Mouse (Mus musculus): ENCODE results near the gene Slc12a1. TPM values are rescaled to one million over a fixed set of nuclear protein-coding genes. Genes with fewer than 3 reads are reported as not detected.

The Slc12a1 gene
- polyA plus RNA-seq, 1 experiment from 2014 or later = not detected

DNA sequence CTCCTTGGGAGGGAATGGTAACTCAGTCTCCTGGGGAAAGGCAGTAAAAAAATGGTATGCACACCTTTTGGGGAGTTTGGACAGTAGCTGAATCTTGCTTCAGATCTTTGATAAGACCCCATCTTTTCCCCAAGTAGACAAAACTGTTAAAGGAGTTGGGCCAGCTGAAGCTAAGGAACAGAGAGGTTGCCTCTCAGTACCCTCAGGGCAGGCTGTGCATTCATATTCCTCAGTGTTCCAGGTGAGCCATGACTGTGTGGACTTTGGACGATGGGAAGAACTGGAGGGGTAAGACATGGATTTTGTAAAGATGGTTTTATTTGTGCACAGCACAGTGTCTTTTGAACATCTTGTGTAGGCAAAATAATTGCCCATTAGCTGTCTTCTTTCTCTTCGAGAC, 108.0 kb downstream of the Slc12a1 start:
- no peaks in the 10 kb centered on the region for H3K9me3 ChIP-seq (replicated peaks)
- 88% methylated on average over 2 of the region's 2 CpGs for WGBS
- H3K4me1 ChIP-seq = 0 out of 2 replicates have a peak, but pooled peaks cover 4% of the 10 kb centered on the region
- no peak for ATAC-seq
- H3K9ac ChIP-seq = no peak overlapping the region
- no peak overlapping the region for H3K27ac ChIP-seq
- no peak overlapping the region for H3K4me3 ChIP-seq
- no peaks in the 10 kb centered on the region for H3K27me3 ChIP-seq
- peaks cover 32% of the 10 kb centered on the region for H3K36me3 ChIP-seq (ENCODE audit: poor library complexity, severe bottlenecking)
- no peak overlapping the region for H3K4me2 ChIP-seq

DNA sequence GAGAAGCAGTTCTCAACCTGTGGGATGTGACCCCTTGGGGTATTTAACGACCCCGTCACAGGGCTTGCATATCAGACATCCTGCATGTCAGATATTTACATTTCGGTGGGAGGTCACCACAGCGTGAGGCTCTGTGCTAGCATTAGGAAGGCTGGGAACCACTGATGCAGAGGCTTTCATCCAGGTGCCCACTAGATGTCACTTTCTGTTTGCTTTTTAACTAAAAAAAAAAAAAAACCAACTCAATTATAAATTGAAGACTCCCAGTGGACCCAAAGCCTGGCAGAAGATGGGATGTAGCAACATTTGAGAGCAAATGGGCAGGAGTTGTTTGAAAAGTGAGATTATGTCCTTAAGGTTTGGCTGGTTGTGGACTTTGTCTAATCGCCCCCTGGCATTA, 110.8 kb downstream of the Slc12a1 start:
- Histone ChIP-seq H3K4me1 (0 out of 2 replicates have a peak, but pooled peaks cover 4% of the 10 kb centered on the region), H3K9me3 (replicated peaks) (no peaks in the 10 kb centered on the region), H3K27me3 (no peaks in the 10 kb centered on the region), H3K4me3 (no peak overlapping the region), H3K4me2 (no peak overlapping the region), H3K9ac (no peak overlapping the region), H3K36me3 (ENCODE audit: poor library complexity, severe bottlenecking) (peaks cover 8% of the 10 kb centered on the region), H3K27ac (no peak overlapping the region)
- WGBS = 27% methylated on average over 5 of the region's 5 CpGs
- peak; percentile 56; the same call in 1 of the 2 replicates for ATAC-seq

DNA sequence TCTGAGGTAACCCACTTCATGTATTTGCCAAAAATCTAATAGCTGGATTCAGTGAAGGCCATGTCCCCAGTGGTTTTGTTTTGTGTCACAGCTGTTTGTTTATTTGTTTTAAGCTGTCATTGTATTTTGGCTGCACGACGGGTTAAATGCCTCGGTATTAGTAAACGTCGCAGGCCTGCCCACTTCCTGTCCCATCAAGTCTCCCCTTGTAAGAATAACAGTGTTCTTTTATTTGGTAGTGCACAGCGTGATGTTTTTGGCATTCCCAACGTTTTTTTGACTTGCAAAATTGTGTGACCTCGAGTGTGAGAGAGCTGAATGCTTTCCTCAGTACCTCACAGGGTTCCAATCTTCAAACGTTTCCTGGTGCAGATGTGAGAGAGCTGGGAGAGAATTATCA, 111.4 kb downstream of the Slc12a1 start:
- Histone ChIP-seq H3K4me1 (0 out of 2 replicates have a peak, but pooled peaks cover 4% of the 10 kb centered on the region), H3K27ac (no peak overlapping the region), H3K9ac (no peak overlapping the region), H3K4me2 (no peak overlapping the region), H3K36me3 (ENCODE audit: poor library complexity, severe bottlenecking) (peaks cover 3% of the 10 kb centered on the region), H3K9me3 (replicated peaks) (no peaks in the 10 kb centered on the region), H3K27me3 (no peaks in the 10 kb centered on the region), H3K4me3 (no peak overlapping the region)
- WGBS = 32% methylated on average over 9 of the region's 9 CpGs
- no peak for ATAC-seq

DNA sequence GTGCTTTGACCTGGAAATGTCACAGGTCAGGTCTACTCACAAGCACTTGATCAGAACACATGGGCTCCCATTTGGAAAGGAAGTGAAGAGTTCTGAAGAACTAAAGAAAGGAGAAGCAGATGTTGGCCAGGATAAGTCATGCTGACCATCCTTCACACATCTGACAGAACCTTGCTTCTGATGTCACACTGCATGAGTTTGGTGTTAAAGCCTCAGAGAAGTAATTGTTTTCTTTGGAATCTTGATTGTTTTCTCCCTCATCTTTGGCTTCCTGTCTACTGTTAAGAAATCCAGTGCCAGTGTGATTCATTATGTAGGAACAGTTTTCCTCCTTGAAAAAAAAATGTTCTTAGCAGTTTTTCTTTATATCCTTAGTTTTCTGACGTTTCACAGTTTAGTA, 116.6 kb downstream of the Slc12a1 start:
- H3K4me2 ChIP-seq = no peak overlapping the region
- 80% methylated on average over 1 of the region's 1 CpGs for WGBS
- no peak for ATAC-seq
- H3K4me1 ChIP-seq = 0 out of 2 replicates have a peak, but pooled peaks cover 2% of the 10 kb centered on the region
- no peak overlapping the region for H3K27ac ChIP-seq
- no peaks in the 10 kb centered on the region for H3K27me3 ChIP-seq
- no peaks in the 10 kb centered on the region for H3K36me3 ChIP-seq (ENCODE audit: poor library complexity, severe bottlenecking)
- H3K4me3 ChIP-seq = no peak overlapping the region
- H3K9me3 ChIP-seq (replicated peaks) = no peaks in the 10 kb centered on the region
- H3K9ac ChIP-seq = no peak overlapping the region

DNA sequence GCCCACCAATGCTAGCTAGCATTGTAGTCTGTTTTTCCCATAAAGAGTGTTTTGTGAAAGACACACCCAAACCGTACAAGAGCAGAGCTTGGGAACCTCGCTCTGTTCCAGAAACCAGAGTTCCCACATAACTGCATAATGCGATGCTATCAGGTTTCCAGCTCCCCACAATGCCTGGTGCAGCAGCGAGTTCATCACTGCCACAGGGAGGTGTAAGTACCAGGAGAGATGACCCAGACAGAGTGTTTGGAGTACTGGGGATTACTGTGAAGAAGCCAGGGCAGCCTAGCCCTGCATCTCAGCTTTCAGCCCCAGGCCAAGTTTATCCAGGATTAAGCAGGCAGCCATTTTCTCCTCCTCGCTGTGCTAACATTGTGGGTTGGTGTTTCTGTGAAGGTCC, 123.3 kb downstream of the Slc12a1 start:
- H3K36me3 ChIP-seq (ENCODE audit: poor library complexity, severe bottlenecking) = no peaks in the 10 kb centered on the region
- 58% methylated on average over 5 of the region's 5 CpGs for WGBS
- ATAC-seq = no peak
- no peaks in the 10 kb centered on the region for H3K9me3 ChIP-seq (replicated peaks)
- no peak overlapping the region for H3K4me2 ChIP-seq
- H3K4me3 ChIP-seq = no peak overlapping the region
- no peaks in the 10 kb centered on the region for H3K27me3 ChIP-seq
- no peaks in the 10 kb centered on the region for H3K4me1 ChIP-seq
- H3K9ac ChIP-seq = no peak overlapping the region
- no peak overlapping the region for H3K27ac ChIP-seq

DNA sequence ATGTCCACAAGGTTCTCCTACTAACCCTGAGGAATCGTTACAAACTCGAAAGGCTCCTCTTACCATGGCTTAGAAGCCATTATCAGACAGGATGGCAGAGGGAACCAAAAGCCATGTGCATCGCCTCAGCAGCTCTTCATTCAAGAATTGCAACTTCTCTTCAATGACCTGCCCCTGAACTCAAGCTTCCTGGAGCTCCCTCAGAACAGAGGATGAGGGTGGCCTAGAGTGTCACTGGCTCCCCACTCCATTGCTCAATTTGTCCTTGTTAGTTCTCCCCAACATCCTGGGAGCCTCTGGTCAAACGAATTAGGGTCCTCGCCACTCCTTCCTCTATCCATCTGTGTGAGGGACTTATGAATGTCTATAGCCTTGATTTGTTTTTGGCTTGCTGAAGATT, 124.4 kb downstream of the Slc12a1 start:
- Histone ChIP-seq H3K27ac (no peak overlapping the region), H3K4me3 (no peak overlapping the region), H3K36me3 (ENCODE audit: poor library complexity, severe bottlenecking) (no peaks in the 10 kb centered on the region), H3K4me1 (no peaks in the 10 kb centered on the region), H3K9me3 (replicated peaks) (no peaks in the 10 kb centered on the region), H3K9ac (no peak overlapping the region), H3K4me2 (no peak overlapping the region), H3K27me3 (no peaks in the 10 kb centered on the region)
- 87% methylated on average over 5 of the region's 5 CpGs for WGBS
- no peak for ATAC-seq

DNA sequence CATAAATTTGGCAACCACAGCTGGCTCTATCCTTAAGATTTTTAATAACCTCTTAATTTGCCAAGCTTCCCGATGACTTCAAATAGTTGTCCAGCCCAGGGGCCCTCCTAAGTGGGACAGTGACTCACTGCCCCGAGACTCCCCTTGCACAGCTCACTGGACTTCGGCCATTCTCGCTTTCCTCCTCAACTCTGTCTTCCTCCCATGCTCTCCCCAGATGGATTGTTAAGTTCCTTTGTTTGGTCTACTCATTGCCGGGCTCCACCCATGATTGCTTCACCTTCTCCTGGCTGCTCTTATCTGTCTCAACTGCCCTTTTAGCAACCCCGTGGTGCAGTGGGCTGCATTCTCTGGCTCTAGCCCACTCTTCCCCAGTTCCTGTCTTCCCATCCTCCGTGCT, 126.2 kb downstream of the Slc12a1 start:
- Histone ChIP-seq H3K4me1 (no peaks in the 10 kb centered on the region), H3K27me3 (no peaks in the 10 kb centered on the region), H3K4me3 (no peak overlapping the region), H3K36me3 (ENCODE audit: poor library complexity, severe bottlenecking) (no peaks in the 10 kb centered on the region), H3K9me3 (replicated peaks) (no peaks in the 10 kb centered on the region), H3K4me2 (no peak overlapping the region), H3K27ac (no peak overlapping the region), H3K9ac (no peak overlapping the region)
- no peak for ATAC-seq
- 82% methylated on average over 7 of the region's 7 CpGs for WGBS

Other genes with a start within 250 kb of the Slc12a1 start
- 4.6 and 5.1 TPM in 2 replicates for gene Slc24a5, start 84.4 kb upstream of the Slc12a1 start, polyA plus RNA-seq (2015; fragmentation: Nextera tagmentation; extraction: Ambion mirVana)
- gene Myef2, start 28.8 kb upstream of the Slc12a1 start, polyA plus RNA-seq (2015; fragmentation: Nextera tagmentation; extraction: Ambion mirVana) = 270 and 293 TPM in 2 replicates
- 0.87 and 1.2 TPM in 2 replicates for gene Ctxn2, start 15.8 kb upstream of the Slc12a1 start, polyA plus RNA-seq (2015; fragmentation: Nextera tagmentation; extraction: Ambion mirVana)
- 188 and 199 TPM in 2 replicates for gene Dut, start 94.7 kb downstream of the Slc12a1 start, polyA plus RNA-seq (2015; fragmentation: Nextera tagmentation; extraction: Ambion mirVana)